ENCODE assay signal across 27 mouse cellular contexts in genomic region chr11:88198223-88198622, GRCm38 (mm10). TPM values are rescaled to one million over a fixed set of nuclear protein-coding genes. Genes with fewer than 3 reads are reported as not detected.
DNase-seq lines count a peak whose midpoint lies in the region; ATAC-seq lines count a peak whose summit lies in the region.
"Had no signal": no experiment of that assay in that cellular context is flagged by ENCODE, and none has a peak within 500 bp of the region (broad histone marks: within the 10 kb centered on the region; RNA-seq: fewer than 3 reads in every experiment).

No protein-coding gene starts in this region.

- DNase-seq in heart, postnatal 10 days = no peak
- no peak for DNase-seq in midbrain, embryonic 10.5 days (ENCODE audit: low spot score)
- peak; percentile 54 for DNase-seq in R1 (ENCODE audit: low read depth, low spot score)
- no peak for DNase-seq in left cerebral cortex, postnatal 4 days
- DNase-seq: adrenal gland, adult 8-10 months; adrenal gland, postnatal 25 days; cerebellum, adult 18-20 months; cerebellum, adult 9-10 months; cerebellum, postnatal 14 days; gastrocnemius, postnatal 10 days; heart, adult 11 months; heart, postnatal 14 days; heart, postnatal 4 days; kidney, adult 11 months had no signal

- intact Hi-C loops in heart, postnatal 10 days (cut with DNase I) = no loop called here
- intact Hi-C loops in left cerebral cortex, postnatal 4 days (cut with DNase I) = loop anchor here (5.0 kb wide), 1 partner anchor 141 kb away; no protein-coding TSS in a partner anchor

- no peak overlapping the region for H3K4me2 ChIP-seq in heart, embryonic 15.5 days
- H3K4me2 ChIP-seq in midbrain, embryonic 13.5 days (replicated peaks) = no peak overlapping the region
- no peak overlapping the region for H3K4me2 ChIP-seq in neural tube, embryonic 15.5 days
- H3K4me2 ChIP-seq: embryonic facial prominence, embryonic 12.5 days; forebrain, embryonic 12.5 days; forebrain, embryonic 15.5 days; heart, embryonic 11.5 days; intestine, embryonic 15.5 days had no signal

- H3K4me1 ChIP-seq in heart, embryonic 15.5 days (replicated peaks) = peaks cover 64% of the 10 kb centered on the region
- H3K4me1 ChIP-seq in midbrain, embryonic 10.5 days = peaks cover 51% of the 10 kb centered on the region
- peaks cover 25% of the 10 kb centered on the region for H3K4me1 ChIP-seq in midbrain, embryonic 13.5 days (replicated peaks)
- H3K4me1 ChIP-seq in neural tube, embryonic 15.5 days = peaks cover 22% of the 10 kb centered on the region

- 49% methylated on average over 4 of the region's 4 CpGs for WGBS in heart, embryonic 15.5 days
- 21% methylated on average over 4 of the region's 4 CpGs for WGBS in midbrain, embryonic 10.5 days
- WGBS in midbrain, embryonic 13.5 days = 17% methylated on average over 4 of the region's 4 CpGs
- WGBS in neural tube, embryonic 15.5 days = 28% methylated on average over 4 of the region's 4 CpGs

- H3K27ac ChIP-seq in heart, embryonic 15.5 days = no peak overlapping the region
- H3K27ac ChIP-seq in midbrain, embryonic 10.5 days (replicated peaks) = 0 out of 2 replicates have a peak overlapping the region, but pooled peaks have one; percentile 2
- no peak overlapping the region for H3K27ac ChIP-seq in midbrain, embryonic 13.5 days
- no peak overlapping the region for H3K27ac ChIP-seq in neural tube, embryonic 15.5 days (replicated peaks)
- H3K27ac ChIP-seq: embryonic facial prominence, embryonic 12.5 days; forebrain, embryonic 12.5 days; forebrain, embryonic 15.5 days; intestine, embryonic 15.5 days had no signal

- no peak for ATAC-seq in heart, embryonic 15.5 days (replicated peaks; ENCODE audit: insufficient number of reproducible peaks, insufficient read depth, low FRiP score, low read depth)
- ATAC-seq in midbrain, embryonic 13.5 days = no peak
- no peak for ATAC-seq in neural tube, embryonic 15.5 days (ENCODE audit: low FRiP score)
- ATAC-seq: activated CD4-positive, CD25-positive, alpha-beta regulatory T cell, adult 4 months; CD4-positive, CD25-positive, alpha-beta regulatory T cell, adult 4 months; forebrain, embryonic 15.5 days; Patski had no signal

- no peaks in the 10 kb centered on the region for H3K9me3 ChIP-seq in heart, embryonic 15.5 days (replicated peaks)
- H3K9me3 ChIP-seq in midbrain, embryonic 10.5 days (replicated peaks) = no peaks in the 10 kb centered on the region
- no peaks in the 10 kb centered on the region for H3K9me3 ChIP-seq in midbrain, embryonic 13.5 days
- H3K9me3 ChIP-seq in neural tube, embryonic 15.5 days (replicated peaks) = no peaks in the 10 kb centered on the region
- H3K9me3 ChIP-seq: embryonic facial prominence, embryonic 12.5 days; forebrain, embryonic 12.5 days; forebrain, embryonic 15.5 days; G1E; intestine, embryonic 15.5 days had no signal

- H3K9ac ChIP-seq in heart, embryonic 15.5 days = 0 out of 2 replicates have a peak overlapping the region, but pooled peaks have one; percentile 4
- no peak overlapping the region for H3K9ac ChIP-seq in midbrain, embryonic 13.5 days (replicated peaks)
- no peak overlapping the region for H3K9ac ChIP-seq in neural tube, embryonic 15.5 days (replicated peaks)
- H3K9ac ChIP-seq: embryonic facial prominence, embryonic 12.5 days; forebrain, embryonic 12.5 days; forebrain, embryonic 15.5 days; intestine, embryonic 15.5 days had no signal

- H3K4me3 ChIP-seq in heart, embryonic 15.5 days = no peak overlapping the region
- H3K4me3 ChIP-seq in midbrain, embryonic 10.5 days = no peak overlapping the region
- no peak overlapping the region for H3K4me3 ChIP-seq in midbrain, embryonic 13.5 days (replicated peaks)
- no peak overlapping the region for H3K4me3 ChIP-seq in neural tube, embryonic 15.5 days (replicated peaks)
- H3K4me3 ChIP-seq: embryonic facial prominence, embryonic 12.5 days; erythroblast, embryonic 14.5 days; forebrain, embryonic 12.5 days; forebrain, embryonic 15.5 days; intestine, embryonic 15.5 days had no signal

- H3K36me3 ChIP-seq in heart, embryonic 15.5 days = no peaks in the 10 kb centered on the region
- H3K36me3 ChIP-seq in midbrain, embryonic 10.5 days = no peaks in the 10 kb centered on the region; the same call in 1 of the 2 replicates
- H3K36me3 ChIP-seq in midbrain, embryonic 13.5 days = no peaks in the 10 kb centered on the region
- no peaks in the 10 kb centered on the region for H3K36me3 ChIP-seq in neural tube, embryonic 15.5 days
- H3K36me3 ChIP-seq: embryonic facial prominence, embryonic 12.5 days; forebrain, embryonic 12.5 days; forebrain, embryonic 15.5 days; intestine, embryonic 15.5 days had no signal

- peaks cover 3% of the 10 kb centered on the region for H3K27me3 ChIP-seq in heart, embryonic 15.5 days
- H3K27me3 ChIP-seq in midbrain, embryonic 10.5 days (ENCODE audit: low read depth, poor library complexity, severe bottlenecking) = peaks cover 27% of the 10 kb centered on the region
- H3K27me3 ChIP-seq in midbrain, embryonic 13.5 days = peaks cover 18% of the 10 kb centered on the region
- peaks cover 9% of the 10 kb centered on the region for H3K27me3 ChIP-seq in neural tube, embryonic 15.5 days (replicated peaks)
- H3K27me3 ChIP-seq: Patski had no signal

RNA-seq across cellular contexts. Expression of gene Mrps23, which starts 6.0 kb away (rescaled TPM):
- polyA plus RNA-seq in heart, embryonic 15.5 days (2015; fragmentation: Nextera tagmentation; extraction: Ambion mirVana) = 80.7 and 93.9 TPM in 2 replicates
- 100 to 1,000 TPM; 250 to 256 TPM for total RNA-seq in heart, postnatal 10 days (2021)
- 70.6 and 78.8 TPM in 2 replicates for polyA plus RNA-seq in midbrain, embryonic 10.5 days (2016; fragmentation: Nextera tagmentation; extraction: Ambion mirVana)
- 68.6 and 69.8 TPM in 2 replicates for polyA plus RNA-seq in midbrain, embryonic 13.5 days (2015; fragmentation: Nextera tagmentation; extraction: Ambion mirVana)
- polyA plus RNA-seq in neural tube, embryonic 15.5 days (2015; fragmentation: Nextera tagmentation; extraction: Ambion mirVana) = 64.9 and 66.2 TPM in 2 replicates
- 10 to 100 TPM; 55.2 to 65.1 TPM for total RNA-seq in left cerebral cortex, postnatal 4 days (2021)
